Mouse (Mus musculus) MEL (cell line): ENCODE data around the gene Alkbh4. TPM values are rescaled to one million over a fixed set of nuclear protein-coding genes. Genes with fewer than 3 reads are reported as not detected.

Experiments used
- DNase-seq: peaks from one replicate; pipeline ENCODE4 v3.0.0; 2011; ENCODE audit warnings: low read depth, low spot score
- H3K27ac ChIP-seq: 2 replicates; pipeline ENCODE4 v1.5.1; 2012; ENCODE audit warnings: low read depth, mild to moderate bottlenecking, control low read depth, low read length, moderate library complexity; ENCODE audit not compliant: control insufficient read depth
- H3K27me3 ChIP-seq, 2 experiments: fragments of 150-350 bp in 1 of 2; sonication (generic) in 1 of 2; 2 replicates each; pipeline ENCODE4 v1.6.1; 2012; ENCODE audit warnings: low read length in 2 of 2, mild to moderate bottlenecking in 2 of 2, improper control_type of control experiment in 1 of 2, moderate library complexity in 1 of 2; ENCODE audit not compliant: insufficient read depth in 2 of 2, control insufficient read depth in 1 of 2
- H3K36me3 ChIP-seq, 2 experiments: 2 replicates each; pipeline ENCODE4 v1.6.1; 2012 to 2014; ENCODE audit warnings: low read length in 2 of 2, improper control_type of control experiment in 1 of 2, inconsistent platforms in 1 of 2, mild to moderate bottlenecking in 1 of 2; ENCODE audit not compliant: insufficient read depth in 2 of 2, control insufficient read depth in 1 of 2
- H3K4me1 ChIP-seq, 2 experiments: fragments of 150-350 bp in 1 of 2; sonication (generic) in 1 of 2; 2 replicates each; pipeline ENCODE4 v1.6.1; 2012; ENCODE audit warnings: low read length in 2 of 2, improper control_type of control experiment in 1 of 2, mild to moderate bottlenecking in 1 of 2; ENCODE audit not compliant: insufficient read depth in 2 of 2, control insufficient read depth in 1 of 2
- H3K4me3 ChIP-seq, 2 experiments: fragments of 150-350 bp in 1 of 2; sonication (generic) in 1 of 2; 2 replicates each; pipeline ENCODE4 v1.5.1; 2012; ENCODE audit warnings: low read depth in 2 of 2, low read length in 2 of 2, mild to moderate bottlenecking in 2 of 2, moderate library complexity in 2 of 2, control low read depth in 1 of 2, improper control_type of control experiment in 1 of 2; ENCODE audit not compliant: control insufficient read depth in 1 of 2, insufficient read depth in 1 of 2
- H3K79me2 ChIP-seq: 2 replicates; pipeline ENCODE4 v1.6.1; 2012; ENCODE audit warnings: mild to moderate bottlenecking, low read length, moderate library complexity; ENCODE audit not compliant: control insufficient read depth, poor library complexity, insufficient read depth
- H3K9ac ChIP-seq: 2 replicates; pipeline ENCODE4 v1.6.1; 2012; ENCODE audit warnings: low read depth, mild to moderate bottlenecking, control low read depth, low read length, moderate library complexity; ENCODE audit not compliant: control insufficient read depth, poor library complexity, severe bottlenecking
- H3K9me3 ChIP-seq: fragments of 150-350 bp; sonication (generic); replicated peaks from 2 replicates; pipeline ENCODE4 v1.6.1; 2012; ENCODE audit warnings: mild to moderate bottlenecking, low read length, improper control_type of control experiment, moderate library complexity; ENCODE audit not compliant: insufficient read depth
- BHLHE40 ChIP-seq: IDR thresholded peaks from 2 replicates; pipeline ENCODE4 v1.6.1; 2012; ENCODE audit warnings: low read depth, mild to moderate bottlenecking, inconsistent platforms, low read length, improper control_type of control experiment, borderline replicate concordance
- CTCF ChIP-seq, 3 experiments: IDR thresholded peaks in 2 of 3; conservative IDR thresholded peaks in 1 of 3; 2 replicates each; pipeline ENCODE4 v1.5.1; 2011 to 2012; ENCODE audit warnings: low read length in 3 of 3, low read depth in 2 of 3, mild to moderate bottlenecking in 2 of 3, improper control_type of control experiment in 1 of 3, inconsistent platforms in 1 of 3, mixed read lengths in 1 of 3, moderate library complexity in 1 of 3; ENCODE audit not compliant: control insufficient read depth in 1 of 3, insufficient read depth in 1 of 3, poor library complexity in 1 of 3, severe bottlenecking in 1 of 3
- EP300 ChIP-seq, 2 experiments: IDR thresholded peaks; 2 replicates each; pipeline ENCODE4 v1.6.1; 2011; ENCODE audit warnings: improper control_type of control experiment in 2 of 2, low read length in 2 of 2, low read depth in 1 of 2, mild to moderate bottlenecking in 1 of 2
- ETS1 ChIP-seq: IDR thresholded peaks from 2 replicates; pipeline ENCODE4 v1.6.1; 2012; ENCODE audit warnings: low read depth, mild to moderate bottlenecking, inconsistent platforms, low read length, improper control_type of control experiment, moderate library complexity
- GATA1 ChIP-seq: IDR thresholded peaks from 2 replicates; pipeline ENCODE4 v1.6.1; 2011; ENCODE audit warnings: low read depth, low read length, improper control_type of control experiment
- KAT2A ChIP-seq: conservative IDR thresholded peaks from 2 replicates; pipeline ENCODE4 v1.6.1; 2012; ENCODE audit warnings: low read depth, low read length, improper control_type of control experiment, inconsistent platforms
- MAX ChIP-seq: IDR thresholded peaks from 2 replicates; pipeline ENCODE4 v1.6.1; 2011; ENCODE audit warnings: low read length, improper control_type of control experiment
- MAZ ChIP-seq: IDR thresholded peaks from 2 replicates; pipeline ENCODE4 v1.6.1; 2012; ENCODE audit warnings: low read depth, mild to moderate bottlenecking, inconsistent platforms, low read length, improper control_type of control experiment
- MEF2A ChIP-seq: IDR thresholded peaks from 2 replicates; pipeline ENCODE4 v1.6.1; 2014; ENCODE audit warnings: low read depth, mild to moderate bottlenecking, inconsistent platforms, low read length, improper control_type of control experiment; ENCODE audit not compliant: poor library complexity, insufficient replicate concordance, severe bottlenecking; ENCODE audit errors: extremely low read depth
- MXI1 ChIP-seq: IDR thresholded peaks from 2 replicates; pipeline ENCODE4 v1.6.1; 2011; ENCODE audit warnings: mild to moderate bottlenecking, low read depth, low read length, improper control_type of control experiment
- NELFE ChIP-seq: IDR thresholded peaks from 2 replicates; pipeline ENCODE4 v1.6.1; 2011; ENCODE audit warnings: low read depth, low read length, improper control_type of control experiment
- POLR2A ChIP-seq, 2 experiments: IDR thresholded peaks; 2 replicates each; pipeline ENCODE4 v1.6.1; 2011 to 2012; ENCODE audit warnings: low read length in 2 of 2, mild to moderate bottlenecking in 2 of 2, control low read depth in 1 of 2, improper control_type of control experiment in 1 of 2, low read depth in 1 of 2, moderate library complexity in 1 of 2; ENCODE audit not compliant: control insufficient read depth in 1 of 2, insufficient read depth in 1 of 2, poor library complexity in 1 of 2
- RAD21 ChIP-seq: IDR thresholded peaks from 2 replicates; pipeline ENCODE4 v1.6.1; 2011; ENCODE audit warnings: mild to moderate bottlenecking, low read depth, low read length, improper control_type of control experiment
- RCOR1 ChIP-seq: IDR thresholded peaks from 2 replicates; pipeline ENCODE4 v1.6.1; 2012; ENCODE audit warnings: low read depth, mild to moderate bottlenecking, inconsistent platforms, low read length, improper control_type of control experiment
- SIN3A ChIP-seq: IDR thresholded peaks from 2 replicates; pipeline ENCODE4 v1.6.1; 2012; ENCODE audit warnings: low read length, improper control_type of control experiment, inconsistent platforms
- SMC3 ChIP-seq: IDR thresholded peaks from 2 replicates; pipeline ENCODE4 v1.6.1; 2011; ENCODE audit warnings: low read depth, low read length, improper control_type of control experiment
- TAL1 ChIP-seq: IDR thresholded peaks from 2 replicates; pipeline ENCODE4 v1.6.1; 2012; ENCODE audit warnings: mild to moderate bottlenecking, inconsistent platforms, low read length, moderate library complexity, mixed read lengths
- TBP ChIP-seq: IDR thresholded peaks from 2 replicates; pipeline ENCODE4 v1.8.0; 2011; ENCODE audit warnings: low read depth, low read length, improper control_type of control experiment
- TCF12 ChIP-seq: IDR thresholded peaks from 2 replicates; pipeline ENCODE4 v1.6.1; 2014; ENCODE audit warnings: low read depth, mild to moderate bottlenecking, inconsistent platforms, low read length, improper control_type of control experiment, moderate library complexity
- USF1 ChIP-seq: IDR thresholded peaks from 2 replicates; pipeline ENCODE4 v1.6.1; 2014; ENCODE audit warnings: low read depth, mild to moderate bottlenecking, inconsistent platforms, low read length, improper control_type of control experiment, moderate library complexity
- USF2 ChIP-seq, 2 experiments: IDR thresholded peaks; 2 replicates each; pipeline ENCODE4 v1.6.1; 2011 to 2012; ENCODE audit warnings: improper control_type of control experiment in 2 of 2, low read length in 2 of 2, borderline replicate concordance in 1 of 2, inconsistent platforms in 1 of 2, low read depth in 1 of 2, mild to moderate bottlenecking in 1 of 2; ENCODE audit not compliant: insufficient read depth in 1 of 2
- ZC3H11A ChIP-seq: IDR thresholded peaks from 2 replicates; pipeline ENCODE4 v1.6.1; 2012; ENCODE audit warnings: low read depth, mild to moderate bottlenecking, inconsistent platforms, low read length, improper control_type of control experiment
- polyA plus RNA-seq, 2 experiments: library from polyadenylated mRNA; stranded (reverse) in 1 of 2; unstranded in 1 of 2; fragments of >175 nt in 1 of 2; fragments of >200 nt in 1 of 2; gene quantifications; 2 replicates each; pipeline versions ENCODE4 v1.2.1 to v1.2.4; 2012; ENCODE audit warnings: low replicate concordance in 2 of 2, low read depth in 1 of 2; ENCODE audit not compliant: insufficient read length in 2 of 2, insufficient read depth in 1 of 2, missing spikeins in 1 of 2
- total RNA-seq: library from RNA; depleted of rRNA; stranded (reverse); fragments of 300-350 nt; gene quantifications from 2 replicates; pipeline ENCODE4 v1.2.3, GENCODE M21; 2012

Alkbh4 gene
- total and polyA plus RNA-seq, 3 experiments = 23.2 to 24.2 TPM; not detected in 1

DNA sequence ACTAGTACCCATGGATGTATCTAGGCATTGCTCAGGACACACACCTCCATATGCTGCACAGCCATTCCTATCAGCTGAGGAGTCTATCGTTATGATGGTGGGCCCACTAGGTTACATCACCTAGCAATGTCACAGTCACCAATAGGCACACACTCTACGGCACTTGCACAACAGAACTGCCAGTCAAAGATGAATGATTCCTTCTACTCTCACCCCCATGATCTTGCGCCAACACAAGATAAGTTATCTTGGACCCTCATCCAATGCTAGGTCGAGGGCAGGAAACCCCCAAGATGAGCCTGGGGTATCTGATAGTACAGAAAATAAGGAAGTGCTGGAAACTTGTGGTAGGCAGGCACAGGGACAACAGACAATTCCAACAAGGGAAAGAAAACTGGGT is 46.9 kb downstream of the Alkbh4 start:
- TF ChIP-seq GATA1 = peak; percentile 96
- peak; percentile 89 for TF ChIP-seq ETS1
- 0 out of 2 replicates have a peak, but pooled peaks have one; percentile 43 for TF ChIP-seq BHLHE40
- TF ChIP-seq TCF12 = peak; percentile 97
- peak; percentile 77 for TF ChIP-seq SIN3A
- peak; percentile 75; the same call in 1 of the 2 replicates for TF ChIP-seq RCOR1
- TF ChIP-seq MAZ = peak; percentile 51; the same call in 1 of the 2 replicates
- peak; percentile 83 for TF ChIP-seq TAL1
- no peak for TF ChIP-seq TBP
- no peak for TF ChIP-seq POLR2A (IDR thresholded peaks at IDR 0.05; ENCODE audit: control insufficient read depth in 1 of 2, insufficient read depth in 1 of 2, low read depth in 1 of 2, low read length in 2 of 2, poor library complexity in 1 of 2)
- peak; percentile 95 to 97 for TF ChIP-seq EP300 (IDR thresholded peaks at IDR 0.05; ENCODE audit: low read depth in 1 of 2, low read length in 2 of 2)
- no peak for TF ChIP-seq NELFE
- TF ChIP-seq USF2 (IDR thresholded peaks at IDR 0.05; ENCODE audit: borderline replicate concordance in 1 of 2, insufficient read depth in 1 of 2, low read depth in 1 of 2, low read length in 2 of 2) = no peak
- no peak for TF ChIP-seq MEF2A
- no peaks in the 10 kb centered on the region for H3K79me2 ChIP-seq
- H3K4me1 ChIP-seq = peaks cover 11 to 28% of the 10 kb centered on the region in 2 experiments
- H3K27me3 ChIP-seq = no peaks in the 10 kb centered on the region
- H3K9me3 ChIP-seq = no peaks in the 10 kb centered on the region
- H3K27ac ChIP-seq = peak overlapping the region; percentile 91
- H3K36me3 ChIP-seq = peaks cover 5 to 21% of the 10 kb centered on the region in 2 experiments; a peak in 3 of 4 replicates
- no peak overlapping the region for H3K4me3 ChIP-seq
- DNase-seq = peak; percentile 77
- no peak overlapping the region for H3K9ac ChIP-seq

DNA sequence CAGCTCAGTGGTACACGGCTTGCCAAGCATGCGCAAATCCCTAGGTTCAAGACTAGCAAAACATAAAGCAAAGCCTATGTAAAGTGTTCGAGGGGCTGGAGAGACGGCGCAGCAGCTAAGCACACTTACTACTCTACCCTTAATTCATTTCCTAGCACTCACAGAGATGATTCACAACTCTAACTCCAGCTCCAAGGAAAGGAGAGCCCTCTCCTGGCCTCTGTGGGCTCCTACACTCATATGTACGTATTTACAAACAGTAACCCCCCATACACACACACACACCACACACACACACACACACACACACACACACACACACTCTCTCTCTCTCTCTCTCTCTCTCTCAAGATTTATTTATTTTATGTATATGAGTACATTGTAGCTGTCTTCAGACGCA is 47.8 kb downstream of the Alkbh4 start:
- Histone ChIP-seq H3K36me3 (peaks cover 5 to 22% of the 10 kb centered on the region in 2 experiments; a peak in 3 of 4 replicates), H3K9ac (no peak overlapping the region), H3K79me2 (no peaks in the 10 kb centered on the region), H3K9me3 (no peaks in the 10 kb centered on the region), H3K4me3 (no peak overlapping the region), H3K4me1 (peaks cover 13 to 28% of the 10 kb centered on the region in 2 experiments), H3K27me3 (no peaks in the 10 kb centered on the region), H3K27ac (peak overlapping the region; percentile 91)
- DNase-seq = peak; percentile 51
- TF ChIP-seq RAD21 (peak; percentile 41), CTCF (IDR thresholded peaks at IDR 0.05 in 2 of 3, conservative IDR thresholded peaks at IDR 0.05 in 1 of 3; ENCODE audit: control insufficient read depth in 1 of 3, insufficient read depth in 1 of 3, low read depth in 2 of 3, low read length in 3 of 3, poor library complexity in 1 of 3, severe bottlenecking in 1 of 3) (peak; percentile 22 to 51 (median 27); a peak in 3 of 6 replicates), KAT2A (no peak), ZC3H11A (peak; percentile 23; the same call in 1 of the 2 replicates), MAX (no peak), USF1 (no peak), MXI1 (0 out of 2 replicates have a peak, but pooled peaks have one; percentile 9), SMC3 (peak; percentile 40), SIN3A (0 out of 2 replicates have a peak, but pooled peaks have one; percentile 24), ETS1 (0 out of 2 replicates have a peak, but pooled peaks have one; percentile 10)
